Mouse (Mus musculus): ENCODE data around the gene Rps21. TPM values are rescaled to one million over a fixed set of nuclear protein-coding genes. Genes with fewer than 3 reads are reported as not detected.
A peak's percentile ranks its signal among the peaks of the same experiment; 100 is the strongest.

Gene Rps21
- polyA plus RNA-seq, 1 experiment from 2014 or later: 509 TPM

DNA sequence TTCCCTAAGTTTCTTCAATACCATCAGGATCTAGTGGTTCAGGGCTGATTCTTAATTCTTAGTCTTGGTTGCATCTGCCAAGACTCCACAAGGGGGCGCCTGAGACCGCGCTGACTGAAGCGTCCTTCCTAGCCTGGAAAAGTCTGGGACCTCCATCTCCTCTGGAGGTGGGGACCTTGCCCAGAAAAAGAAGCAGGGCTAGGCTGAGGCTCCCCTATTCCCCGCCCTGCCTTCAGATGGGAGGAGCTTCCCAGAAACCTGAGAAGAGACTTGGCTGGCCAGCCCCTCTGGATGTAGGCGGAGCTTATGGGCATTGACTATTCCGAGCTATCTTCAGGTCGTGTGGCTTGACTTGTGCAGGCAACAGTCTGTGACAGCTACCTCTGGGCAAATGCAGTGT lies 18.7 kb downstream of the Rps21 start:
- ATAC-seq (ENCODE audit: low FRiP score): no peak
- no peaks in the 10 kb centered on the region for H3K27me3 ChIP-seq (ENCODE audit: control insufficient read depth, insufficient read depth, low read length)
- H3K36me3 ChIP-seq (replicated peaks; ENCODE audit: control insufficient read depth, insufficient read depth): 0 out of 2 replicates have a peak, but pooled peaks cover 7% of the 10 kb centered on the region
- no peak overlapping the region for H3K9ac ChIP-seq
- no peaks in the 10 kb centered on the region for H3K9me3 ChIP-seq (ENCODE audit: control insufficient read depth, low read length)
- 0 out of 2 replicates have a peak overlapping the region, but pooled peaks have one; percentile 18 for H3K4me2 ChIP-seq (replicated peaks)
- DNase-seq (ENCODE audit: low spot score): peak; percentile 88
- no peak overlapping the region for H3K27ac ChIP-seq
- 0% methylated on average over 8 of the region's 8 CpGs for WGBS
- H3K4me1 ChIP-seq (replicated peaks; ENCODE audit: control insufficient read depth, insufficient read depth, low read length): peaks cover 22% of the 10 kb centered on the region
- no peak overlapping the region for H3K4me3 ChIP-seq (replicated peaks; ENCODE audit: low read length)

DNA sequence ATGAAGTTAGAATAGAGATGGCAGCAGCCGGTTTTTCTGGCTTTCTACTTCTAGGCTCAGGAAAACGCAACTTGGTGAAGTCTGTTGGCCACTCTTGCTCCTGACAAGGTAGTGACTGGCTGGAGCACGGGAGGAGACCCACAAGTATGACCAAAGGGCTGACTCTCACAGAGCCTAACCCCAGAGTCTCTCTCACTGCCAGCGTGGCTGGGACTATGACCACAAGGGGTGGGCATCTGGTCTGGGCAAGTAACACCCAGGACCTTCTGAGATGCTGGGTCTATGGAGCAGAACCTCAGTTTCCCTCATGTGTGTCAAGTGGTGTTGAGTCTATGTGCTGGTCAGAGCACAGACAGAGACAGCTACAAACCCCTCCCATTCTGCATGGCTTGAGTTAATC lies 19.2 kb downstream of the Rps21 start:
- H3K4me3 ChIP-seq (replicated peaks; ENCODE audit: low read length): no peak overlapping the region
- no peak overlapping the region for H3K4me2 ChIP-seq (replicated peaks)
- H3K4me1 ChIP-seq (replicated peaks; ENCODE audit: control insufficient read depth, insufficient read depth, low read length): peaks cover 17% of the 10 kb centered on the region
- no peak for DNase-seq (ENCODE audit: low spot score)
- 0 out of 2 replicates have a peak, but pooled peaks cover 3% of the 10 kb centered on the region for H3K36me3 ChIP-seq (replicated peaks; ENCODE audit: control insufficient read depth, insufficient read depth)
- ATAC-seq (ENCODE audit: low FRiP score): no peak
- no peaks in the 10 kb centered on the region for H3K27me3 ChIP-seq (ENCODE audit: control insufficient read depth, insufficient read depth, low read length)
- WGBS: 54% methylated on average over 4 of the region's 4 CpGs
- H3K9ac ChIP-seq: no peak overlapping the region
- H3K9me3 ChIP-seq (ENCODE audit: control insufficient read depth, low read length): no peaks in the 10 kb centered on the region
- no peak overlapping the region for H3K27ac ChIP-seq

DNA sequence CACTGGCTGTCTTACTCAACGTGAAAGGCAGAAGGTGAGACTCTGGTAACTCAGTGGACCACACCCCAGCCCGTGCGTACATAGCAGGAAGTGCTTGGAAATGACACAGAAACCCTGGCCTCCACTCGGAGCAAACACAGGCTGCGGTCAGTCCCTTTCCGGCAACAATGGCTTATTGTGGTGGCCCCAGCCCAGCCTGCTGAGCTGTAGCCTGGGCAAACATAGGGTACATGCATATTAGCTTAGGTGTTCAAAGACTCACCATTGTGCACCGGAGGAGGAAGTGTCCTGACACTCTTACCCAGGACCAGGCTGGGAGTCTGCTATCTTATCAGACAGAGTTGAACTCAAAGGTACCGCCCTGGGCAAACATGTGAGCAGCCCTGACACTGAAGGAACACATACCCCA lies 19.7 kb downstream of the Rps21 start:
- H3K4me1 ChIP-seq (replicated peaks; ENCODE audit: control insufficient read depth, insufficient read depth, low read length): peaks cover 13% of the 10 kb centered on the region
- no peak overlapping the region for H3K4me3 ChIP-seq (replicated peaks; ENCODE audit: low read length)
- 78% methylated on average over 8 of the region's 8 CpGs for whole genome bisulfite sequencing
- H3K27ac ChIP-seq: no peak overlapping the region
- no peak for ATAC-seq (ENCODE audit: low FRiP score)
- no peak overlapping the region for H3K9ac ChIP-seq
- no peaks in the 10 kb centered on the region for H3K27me3 ChIP-seq (ENCODE audit: control insufficient read depth, insufficient read depth, low read length)
- DNase-seq (ENCODE audit: low spot score): no peak
- H3K9me3 ChIP-seq (ENCODE audit: control insufficient read depth, low read length): no peaks in the 10 kb centered on the region
- no peak overlapping the region for H3K4me2 ChIP-seq (replicated peaks)
- no peaks in the 10 kb centered on the region for H3K36me3 ChIP-seq (replicated peaks; ENCODE audit: control insufficient read depth, insufficient read depth)

DNA sequence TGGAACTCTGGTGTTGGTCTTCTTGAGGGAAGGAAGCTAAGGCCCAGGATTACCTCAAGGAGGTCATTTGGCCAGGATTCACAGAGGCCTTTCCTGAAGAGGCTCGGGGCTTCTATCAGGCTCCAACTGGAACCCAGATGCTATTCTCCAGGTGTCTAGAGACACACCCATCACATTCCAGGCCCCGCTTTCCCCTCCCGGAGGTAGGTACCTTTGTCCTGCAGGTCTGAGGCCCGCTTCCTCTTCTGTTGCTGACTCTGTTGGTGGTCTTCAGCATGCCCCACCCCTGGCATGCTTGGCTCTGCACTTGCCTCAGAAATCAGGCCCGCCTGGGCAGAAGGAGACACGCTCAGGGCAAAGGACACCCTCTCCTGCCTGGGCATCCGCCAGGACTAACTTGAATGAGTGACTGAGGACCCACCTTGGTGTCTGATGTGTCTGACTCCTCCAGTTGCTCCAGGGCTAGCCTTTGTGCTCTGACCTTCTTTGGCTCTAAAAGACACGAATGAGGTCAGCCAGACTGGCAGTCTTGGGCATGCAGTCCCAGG lies 20.7 kb downstream of the Rps21 start:
- Histone ChIP-seq H3K9ac (no peak overlapping the region), H3K4me3 (replicated peaks; ENCODE audit: low read length) (no peak overlapping the region), H3K9me3 (ENCODE audit: control insufficient read depth, low read length) (no peaks in the 10 kb centered on the region), H3K36me3 (replicated peaks; ENCODE audit: control insufficient read depth, insufficient read depth) (no peaks in the 10 kb centered on the region), H3K27ac (no peak overlapping the region), H3K4me2 (replicated peaks) (no peak overlapping the region), H3K4me1 (replicated peaks; ENCODE audit: control insufficient read depth, insufficient read depth, low read length) (0 out of 2 replicates have a peak, but pooled peaks cover 4% of the 10 kb centered on the region), H3K27me3 (ENCODE audit: control insufficient read depth, insufficient read depth, low read length) (no peaks in the 10 kb centered on the region)
- ATAC-seq (ENCODE audit: low FRiP score) (no peak), DNase-seq (ENCODE audit: low spot score) (no peak)
- WGBS: 67% methylated on average over 8 of the region's 8 CpGs

DNA sequence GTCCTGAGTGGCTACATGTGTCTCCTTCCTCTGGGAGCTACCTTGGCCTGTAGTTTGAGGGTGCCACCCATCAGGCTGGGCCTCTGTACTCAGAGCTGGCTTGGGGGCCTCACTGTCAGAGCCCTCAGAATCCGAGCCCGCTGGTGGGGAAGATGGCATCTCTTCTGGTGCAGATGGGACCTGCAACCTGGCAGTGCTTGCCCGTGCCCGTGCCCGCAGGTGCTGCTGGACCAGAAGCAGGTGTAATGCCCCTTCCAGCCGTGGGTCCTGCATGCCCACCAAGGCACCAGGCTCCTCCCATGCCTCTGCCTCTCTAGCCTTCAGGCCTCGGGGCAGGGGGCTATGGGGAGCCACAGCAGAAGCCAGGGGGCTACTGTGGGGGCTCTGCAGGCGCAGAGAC lies 22.1 kb downstream of the Rps21 start:
- no peaks in the 10 kb centered on the region for H3K27me3 ChIP-seq (ENCODE audit: control insufficient read depth, insufficient read depth, low read length)
- H3K27ac ChIP-seq: no peak overlapping the region
- H3K9me3 ChIP-seq (ENCODE audit: control insufficient read depth, low read length): no peaks in the 10 kb centered on the region
- no peak overlapping the region for H3K4me2 ChIP-seq (replicated peaks)
- H3K4me1 ChIP-seq (replicated peaks; ENCODE audit: control insufficient read depth, insufficient read depth, low read length): no peaks in the 10 kb centered on the region
- H3K36me3 ChIP-seq (replicated peaks; ENCODE audit: control insufficient read depth, insufficient read depth): no peaks in the 10 kb centered on the region
- no peak overlapping the region for H3K4me3 ChIP-seq (replicated peaks; ENCODE audit: low read length)
- 80% methylated on average over 8 of the region's 8 CpGs for WGBS
- H3K9ac ChIP-seq: no peak overlapping the region
- ATAC-seq (ENCODE audit: low FRiP score): no peak
- DNase-seq (ENCODE audit: low spot score): no peak

DNA sequence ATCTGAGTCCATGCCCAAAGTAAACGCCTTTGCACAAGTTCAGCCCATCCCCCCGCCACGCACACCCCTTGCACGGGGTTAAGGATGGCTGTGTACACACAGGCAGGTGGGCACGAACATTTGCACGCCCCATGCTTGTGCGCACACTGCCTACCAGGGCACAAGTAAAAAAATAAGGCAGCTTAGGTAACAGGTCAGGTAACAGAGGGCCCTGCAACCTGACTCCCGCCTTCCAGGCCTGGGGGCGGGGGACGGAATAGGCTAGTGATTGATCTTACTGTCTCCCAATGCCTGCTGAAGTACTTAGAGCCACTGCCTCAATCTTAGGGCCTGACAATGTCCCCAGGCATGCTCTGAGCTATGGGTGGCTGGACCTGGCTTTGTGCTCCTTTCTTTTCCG lies 31.8 kb downstream of the Rps21 start:
- Histone ChIP-seq H3K36me3 (replicated peaks; ENCODE audit: control insufficient read depth, insufficient read depth) (no peaks in the 10 kb centered on the region), H3K9me3 (ENCODE audit: control insufficient read depth, low read length) (no peaks in the 10 kb centered on the region), H3K9ac (no peak overlapping the region), H3K27me3 (ENCODE audit: control insufficient read depth, insufficient read depth, low read length) (no peaks in the 10 kb centered on the region), H3K27ac (no peak overlapping the region), H3K4me1 (replicated peaks; ENCODE audit: control insufficient read depth, insufficient read depth, low read length) (no peaks in the 10 kb centered on the region), H3K4me3 (replicated peaks; ENCODE audit: low read length) (no peak overlapping the region), H3K4me2 (replicated peaks) (no peak overlapping the region)
- DNase-seq (ENCODE audit: low spot score) (no peak), ATAC-seq (ENCODE audit: low FRiP score) (no peak)
- WGBS: 63% methylated on average over 11 of the region's 11 CpGs

DNA sequence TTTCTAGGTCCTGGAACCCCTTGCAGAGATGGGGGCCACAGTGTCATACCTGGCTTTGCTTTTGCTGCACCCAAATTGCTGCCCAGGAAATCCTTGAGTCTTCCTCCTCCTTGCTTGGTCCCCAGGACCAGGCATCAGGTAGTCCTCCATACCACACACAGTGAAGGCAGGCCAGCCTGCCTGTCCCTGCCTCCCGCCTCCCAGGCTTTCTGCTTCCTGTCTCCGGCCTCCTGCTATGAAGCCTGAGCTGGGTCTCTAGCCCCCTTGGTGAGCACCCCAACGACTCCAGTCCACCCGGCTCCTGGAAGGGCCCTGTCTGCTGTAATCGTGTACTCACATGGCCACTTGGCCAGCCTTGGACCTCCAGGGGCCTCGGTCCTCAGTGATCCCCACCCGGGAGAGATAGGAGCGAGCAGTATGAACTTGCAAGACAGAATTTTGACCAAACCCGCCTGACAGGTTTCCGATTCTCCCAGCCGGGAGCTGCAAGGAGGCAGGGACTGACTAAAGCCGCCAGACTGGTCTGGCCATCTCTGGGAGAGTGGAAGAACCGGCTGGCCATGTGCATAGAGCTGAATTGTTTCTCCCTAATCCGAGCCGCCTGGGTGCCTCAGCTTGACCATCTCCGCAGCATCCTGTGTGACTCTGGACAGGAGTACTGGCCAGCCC lies 32.4 kb downstream of the Rps21 start, which contains the start of gene Rbbp8nl:
TSS of gene Rbbp8nl (minus strand) at position 440 of the 669 bp plus-strand sequence.
- H3K4me2 ChIP-seq (replicated peaks): no peak within 1 kb of the TSS
- ATAC-seq (ENCODE audit: low FRiP score) (no peak), DNase-seq (ENCODE audit: low spot score) (no peak)
- H3K9ac ChIP-seq: no peak within 1 kb of the TSS
- 55% methylated on average over 16 of the region's 16 CpGs for WGBS
- H3K4me3 ChIP-seq (replicated peaks; ENCODE audit: low read length): no peak within 1 kb of the TSS
- H3K9me3 ChIP-seq (ENCODE audit: control insufficient read depth, low read length): no peaks in the 10 kb centered on the region
- H3K27me3 ChIP-seq (ENCODE audit: control insufficient read depth, insufficient read depth, low read length): no peaks in the 10 kb centered on the region
- no peak within 1 kb of the TSS for H3K27ac ChIP-seq
- H3K4me1 ChIP-seq (replicated peaks; ENCODE audit: control insufficient read depth, insufficient read depth, low read length): no peaks in the 10 kb centered on the region
- no peaks in the 10 kb centered on the region for H3K36me3 ChIP-seq (replicated peaks; ENCODE audit: control insufficient read depth, insufficient read depth)

DNA sequence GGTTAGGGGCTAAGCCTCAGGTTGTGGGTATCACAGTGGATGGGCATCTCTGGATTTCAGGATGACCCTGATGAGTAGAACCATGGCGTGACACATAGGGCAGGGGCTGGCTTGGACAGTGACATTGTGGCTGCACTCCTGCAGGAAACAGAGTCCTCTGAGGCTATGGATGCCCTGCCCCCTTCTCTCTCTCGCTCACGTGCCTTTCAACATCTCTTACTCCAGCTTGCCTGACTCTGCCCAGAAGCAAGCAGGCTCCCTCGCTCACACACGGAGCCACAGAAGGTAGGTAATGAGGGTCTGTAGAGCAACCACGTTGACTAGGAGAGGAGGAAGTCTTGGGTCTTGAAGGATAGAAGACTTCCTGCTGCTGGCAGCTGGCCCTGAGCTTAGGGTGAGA lies 33.3 kb downstream of the Rps21 start:
- H3K9ac ChIP-seq: no peak overlapping the region
- H3K4me1 ChIP-seq (replicated peaks; ENCODE audit: control insufficient read depth, insufficient read depth, low read length): no peaks in the 10 kb centered on the region
- 59% methylated on average over 6 of the region's 6 CpGs for WGBS
- no peaks in the 10 kb centered on the region for H3K27me3 ChIP-seq (ENCODE audit: control insufficient read depth, insufficient read depth, low read length)
- H3K36me3 ChIP-seq (replicated peaks; ENCODE audit: control insufficient read depth, insufficient read depth): no peaks in the 10 kb centered on the region
- H3K4me3 ChIP-seq (replicated peaks; ENCODE audit: low read length): no peak overlapping the region
- no peaks in the 10 kb centered on the region for H3K9me3 ChIP-seq (ENCODE audit: control insufficient read depth, low read length)
- no peak overlapping the region for H3K4me2 ChIP-seq (replicated peaks)
- no peak overlapping the region for H3K27ac ChIP-seq
- ATAC-seq (ENCODE audit: low FRiP score) (no peak), DNase-seq (ENCODE audit: low spot score) (no peak)

DNA sequence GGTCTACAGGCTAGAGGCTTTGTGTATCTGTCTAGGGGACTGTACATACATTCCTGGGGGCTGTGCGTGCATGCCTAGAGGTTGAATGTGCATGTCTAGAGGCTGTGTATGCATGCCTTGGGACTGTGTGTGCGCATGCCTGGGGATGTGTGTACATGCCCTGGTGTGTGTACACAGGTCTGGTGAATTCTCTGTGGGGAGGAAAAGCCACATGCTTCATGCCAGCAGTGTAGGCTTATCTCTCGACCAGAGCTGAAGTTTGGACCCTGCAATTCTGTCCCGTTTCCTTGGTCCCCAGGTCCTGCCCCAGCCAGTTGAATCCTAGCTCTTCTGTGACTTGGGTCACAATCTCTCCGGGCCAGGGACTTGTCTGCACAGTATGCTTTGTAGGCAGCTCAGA lies 34.4 kb downstream of the Rps21 start:
- no peak overlapping the region for H3K4me3 ChIP-seq (replicated peaks; ENCODE audit: low read length)
- H3K27ac ChIP-seq: no peak overlapping the region
- no peaks in the 10 kb centered on the region for H3K36me3 ChIP-seq (replicated peaks; ENCODE audit: control insufficient read depth, insufficient read depth)
- H3K4me1 ChIP-seq (replicated peaks; ENCODE audit: control insufficient read depth, insufficient read depth, low read length): no peaks in the 10 kb centered on the region
- DNase-seq (ENCODE audit: low spot score) (no peak), ATAC-seq (ENCODE audit: low FRiP score) (no peak)
- no peak overlapping the region for H3K4me2 ChIP-seq (replicated peaks)
- H3K27me3 ChIP-seq (ENCODE audit: control insufficient read depth, insufficient read depth, low read length): no peaks in the 10 kb centered on the region
- 87% methylated on average over 5 of the region's 5 CpGs for WGBS
- no peaks in the 10 kb centered on the region for H3K9me3 ChIP-seq (ENCODE audit: control insufficient read depth, low read length)
- no peak overlapping the region for H3K9ac ChIP-seq
